Mouse (Mus musculus) limb, embryonic 12.5 days (tissue): Measurements from ENCODE around the gene N4bp2. TPM values are rescaled to one million over a fixed set of nuclear protein-coding genes. Genes with fewer than 3 reads are reported as not detected.

Source experiments
- ATAC-seq: fragments of 200-750 bp; cut with Nextera tagmentation; 2 replicates; pipeline ENCODE4 v1.8.0; 2017; ENCODE audit warnings: low read depth, moderate TSS enrichment; ENCODE audit not compliant: insufficient number of reproducible peaks, insufficient read depth, low FRiP score, low TSS enrichment
- H3K27ac ChIP-seq: fragments of 300-500 bp; sonication (generic); 2 replicates; pipeline ENCODE4 v1.5.1; 2016; ENCODE audit warnings: mild to moderate bottlenecking, moderate library complexity
- H3K27me3 ChIP-seq: fragments of 300-500 bp; sonication (generic); 2 replicates; pipeline ENCODE4 v1.6.1; 2016; ENCODE audit warnings: mild to moderate bottlenecking, moderate library complexity
- H3K36me3 ChIP-seq: fragments of 300-500 bp; sonication (generic); 2 replicates; pipeline ENCODE4 v1.6.1; 2016; ENCODE audit warnings: mild to moderate bottlenecking, moderate library complexity
- H3K4me1 ChIP-seq: fragments of 300-500 bp; sonication (generic); replicated peaks from 2 replicates; pipeline ENCODE4 v1.6.1; 2016
- H3K4me2 ChIP-seq: fragments of 300-500 bp; sonication (generic); 2 replicates; pipeline ENCODE4 v1.6.1; 2016; ENCODE audit warnings: mild to moderate bottlenecking, moderate library complexity
- H3K4me3 ChIP-seq: fragments of 300-500 bp; sonication (generic); replicated peaks from 2 replicates; pipeline ENCODE4 v1.5.1; 2016; ENCODE audit warnings: mild to moderate bottlenecking
- H3K9ac ChIP-seq: fragments of 300-500 bp; sonication (generic); replicated peaks from 2 replicates; pipeline ENCODE4 v1.6.1; 2016; ENCODE audit warnings: mild to moderate bottlenecking, moderate library complexity
- H3K9me3 ChIP-seq: fragments of 300-500 bp; sonication (generic); 2 replicates; pipeline ENCODE4 v1.6.1; 2016; ENCODE audit warnings: mild to moderate bottlenecking, moderate library complexity
- WGBS: fragments of 180-500 bp; shearing (Covaris S2); methylation state at CpG from one replicate; pipeline ENCODE4 v1.1.7; 2016; 5-methylcytosine and 5-hydroxymethylcytosine counted together
- polyA plus RNA-seq: library from polyadenylated mRNA; unstranded; fragments of >200 nt; fragmentation: Nextera tagmentation; extraction: Ambion mirVana; gene quantifications from 2 replicates; pipeline ENCODE4 v1.2.1, GENCODE M21; 2016

The N4bp2 gene
- polyA plus RNA-seq, 1 experiment from 2014 or later, result 46.1 TPM

DNA sequence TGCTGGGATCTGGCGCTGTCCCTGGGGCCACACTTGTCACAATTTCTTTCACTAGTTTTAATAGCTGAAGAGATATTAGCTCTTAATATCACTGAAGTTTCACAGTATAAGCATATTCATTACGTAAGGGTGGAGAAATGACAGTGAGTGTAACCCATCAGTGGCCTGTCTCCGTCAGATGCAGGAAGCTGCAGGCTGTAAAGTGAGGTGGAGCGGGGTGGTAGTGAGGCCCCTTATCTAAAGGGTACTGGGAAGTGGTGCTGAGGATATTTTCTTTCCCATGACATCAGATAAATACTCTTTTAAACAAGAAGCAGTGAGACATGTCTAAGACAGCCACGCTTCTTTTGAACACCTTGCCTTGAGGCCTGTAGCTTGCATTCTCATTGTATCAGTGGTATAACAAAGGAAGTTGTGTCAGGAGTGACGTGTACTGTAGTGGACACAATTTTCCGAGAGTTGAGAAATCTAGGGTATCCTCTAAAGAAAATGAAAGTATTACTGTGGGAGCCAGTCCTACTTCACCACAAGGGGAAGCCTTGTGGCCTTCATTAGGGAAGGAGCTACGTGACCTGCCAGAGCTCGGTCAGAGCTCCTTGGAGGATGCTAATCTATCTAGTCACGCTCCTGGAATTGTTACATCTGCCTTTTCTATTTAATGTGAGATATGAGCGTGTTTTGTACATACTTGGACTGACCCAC lies 68.7 kb downstream of the N4bp2 start:
- WGBS, result 93% methylated on average over 11 of the region's 11 CpGs

DNA sequence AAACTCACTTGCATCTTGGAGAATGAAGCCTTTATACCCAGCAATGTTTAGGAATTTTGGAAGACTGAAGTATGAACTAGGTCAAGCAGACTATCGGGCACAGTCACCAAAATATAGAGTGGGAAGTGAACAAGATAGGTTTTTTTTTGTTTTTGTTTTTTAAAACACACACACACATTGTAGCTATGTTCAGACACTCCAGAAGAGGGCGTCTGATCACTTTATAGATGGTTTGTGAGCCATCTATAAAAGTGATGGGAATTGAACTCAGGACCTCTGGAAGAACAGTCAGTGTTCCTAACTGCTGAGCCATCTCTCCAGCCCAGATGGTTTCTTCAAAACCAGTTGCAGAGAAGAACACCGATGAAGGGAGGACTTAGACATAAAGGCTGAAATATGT lies 69.8 kb downstream of the N4bp2 start:
- H3K27me3 ChIP-seq, result no peaks in the 10 kb centered on the region
- no peak overlapping the region for H3K27ac ChIP-seq
- H3K9me3 ChIP-seq, result no peaks in the 10 kb centered on the region
- no peak for ATAC-seq
- no peaks in the 10 kb centered on the region for H3K4me1 ChIP-seq
- no peak overlapping the region for H3K9ac ChIP-seq
- H3K4me2 ChIP-seq, result no peak overlapping the region
- no peak overlapping the region for H3K4me3 ChIP-seq
- WGBS, result 84% methylated on average over 3 of the region's 3 CpGs
- peaks cover 22% of the 10 kb centered on the region; the same call in 1 of the 2 replicates for H3K36me3 ChIP-seq

More for the DNA sequence above, 68.7 kb downstream of the N4bp2 start:
- Histone ChIP-seq H3K4me2 (no peak overlapping the region), H3K9me3 (no peaks in the 10 kb centered on the region), H3K27ac (no peak overlapping the region), H3K9ac (no peak overlapping the region), H3K27me3 (no peaks in the 10 kb centered on the region), H3K4me1 (no peaks in the 10 kb centered on the region), H3K36me3 (peaks cover 29% of the 10 kb centered on the region), H3K4me3 (no peak overlapping the region)
- ATAC-seq, result no peak

DNA sequence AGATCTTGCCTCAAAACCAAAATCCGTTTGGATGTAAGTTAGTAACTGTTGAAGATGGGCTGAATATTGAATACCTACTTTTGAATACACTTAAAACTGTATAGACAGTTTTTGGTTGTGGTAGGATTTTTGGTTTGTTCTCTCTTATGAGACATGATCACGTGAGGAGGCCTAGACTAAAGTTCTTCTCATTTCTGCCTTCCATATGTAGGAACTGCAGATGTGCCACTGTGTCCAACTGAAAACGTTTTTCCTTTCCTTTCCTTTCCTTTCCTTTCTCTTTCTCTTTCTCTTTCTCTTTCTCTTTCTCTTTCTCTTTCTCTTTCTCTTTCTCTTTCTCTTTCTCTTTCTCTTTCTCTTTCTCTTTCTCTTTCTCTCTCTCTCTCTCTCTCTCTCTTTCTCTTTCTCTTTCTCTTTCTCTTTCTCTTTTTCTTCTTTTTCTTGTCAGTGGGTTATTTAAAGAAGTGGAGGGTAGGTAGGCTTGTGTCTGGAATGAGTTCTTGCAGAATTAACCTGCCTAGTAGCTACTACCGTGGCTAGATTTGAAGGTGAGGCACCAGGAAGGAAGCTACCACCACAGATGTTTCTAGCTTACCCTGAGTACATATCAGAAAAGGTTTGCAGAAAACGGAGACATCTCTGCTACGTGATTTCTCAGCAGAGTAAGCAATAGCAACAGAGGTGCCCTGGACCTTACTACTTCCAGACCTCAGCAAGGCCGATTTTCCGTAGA lies 70.6 kb downstream of the N4bp2 start:
- Histone ChIP-seq H3K4me3 (no peak overlapping the region), H3K27ac (no peak overlapping the region), H3K9me3 (no peaks in the 10 kb centered on the region), H3K36me3 (peaks cover 22% of the 10 kb centered on the region; the same call in 1 of the 2 replicates), H3K4me1 (no peaks in the 10 kb centered on the region), H3K9ac (no peak overlapping the region), H3K4me2 (no peak overlapping the region), H3K27me3 (no peaks in the 10 kb centered on the region)
- ATAC-seq, result no peak
- WGBS, result 87% methylated on average over 8 of the region's 8 CpGs

DNA sequence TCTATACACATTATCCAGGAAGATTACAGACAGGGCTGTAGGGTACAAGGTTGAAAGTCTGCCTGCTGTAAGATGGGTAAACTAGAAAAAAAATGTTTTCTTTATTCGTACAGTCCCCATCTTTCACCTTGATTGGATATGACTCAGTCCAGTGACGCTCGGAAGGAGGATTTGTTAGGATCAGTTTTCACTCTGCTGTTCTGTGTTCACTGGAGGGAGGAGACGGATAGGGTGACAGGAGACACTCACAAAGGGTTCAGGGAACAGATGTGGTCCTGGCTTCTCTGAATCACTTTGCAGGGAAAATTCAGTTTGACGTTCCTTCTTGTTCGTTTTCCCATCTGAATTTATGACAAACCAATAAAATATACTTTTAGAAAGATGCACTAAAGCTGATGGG lies 74.7 kb downstream of the N4bp2 start:
- 66% methylated on average over 6 of the region's 6 CpGs for WGBS
- H3K9me3 ChIP-seq, result no peaks in the 10 kb centered on the region
- no peak overlapping the region for H3K9ac ChIP-seq
- ATAC-seq, result no peak
- no peaks in the 10 kb centered on the region; the same call in 1 of the 2 replicates for H3K4me1 ChIP-seq
- no peak overlapping the region for H3K4me2 ChIP-seq
- no peak overlapping the region for H3K4me3 ChIP-seq
- peaks cover 5% of the 10 kb centered on the region; the same call in 1 of the 2 replicates for H3K36me3 ChIP-seq
- no peak overlapping the region for H3K27ac ChIP-seq
- H3K27me3 ChIP-seq, result no peaks in the 10 kb centered on the region

DNA sequence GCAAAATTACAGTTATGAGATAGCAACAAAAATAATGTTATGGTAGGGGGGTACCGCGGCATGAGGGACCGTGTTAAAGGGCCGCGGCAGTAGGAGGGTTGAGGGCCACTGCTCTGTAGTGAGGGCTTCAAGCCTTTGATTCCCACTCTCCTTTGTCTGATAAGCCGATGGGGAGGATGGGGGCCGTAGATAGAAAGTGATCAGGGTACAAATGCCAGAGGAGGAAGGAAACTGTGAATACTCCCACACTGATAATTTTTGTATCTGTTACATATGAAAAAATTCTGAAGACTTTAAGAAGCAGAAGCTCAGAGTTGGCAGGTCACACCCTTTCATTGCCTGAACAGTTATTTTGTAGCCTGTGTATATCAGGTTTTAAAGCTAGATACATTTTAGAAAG lies 79.6 kb downstream of the N4bp2 start:
- no peak overlapping the region for H3K9ac ChIP-seq
- no peaks in the 10 kb centered on the region for H3K36me3 ChIP-seq
- no peaks in the 10 kb centered on the region; the same call in 1 of the 2 replicates for H3K4me1 ChIP-seq
- ATAC-seq, result no peak
- H3K4me3 ChIP-seq, result no peak overlapping the region
- no peak overlapping the region for H3K4me2 ChIP-seq
- no peaks in the 10 kb centered on the region for H3K27me3 ChIP-seq
- no peaks in the 10 kb centered on the region for H3K9me3 ChIP-seq
- H3K27ac ChIP-seq, result no peak overlapping the region
- WGBS, result 94% methylated on average over 7 of the region's 7 CpGs

DNA sequence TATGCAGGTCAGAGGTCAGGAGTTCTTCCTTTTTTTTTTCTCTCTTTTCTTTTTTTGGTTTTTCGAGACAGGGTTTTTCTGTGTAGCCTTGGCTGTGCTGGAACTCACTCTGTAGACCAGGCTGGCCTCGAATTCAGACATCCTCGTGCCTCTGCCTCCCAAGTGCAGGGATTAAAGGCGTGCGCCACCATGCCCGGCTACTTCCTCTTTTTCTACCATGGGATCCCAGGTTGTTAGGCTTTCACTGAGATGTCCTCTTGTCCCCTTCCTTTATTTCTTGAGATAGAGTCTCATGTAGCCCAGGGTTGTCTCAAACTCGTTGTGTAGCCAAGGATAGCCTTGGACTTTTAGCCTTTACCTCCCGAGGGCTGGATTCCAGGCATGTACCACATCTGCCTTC lies 83.2 kb downstream of the N4bp2 start:
- ATAC-seq, result no peak
- Histone ChIP-seq H3K27ac (no peak overlapping the region; the same call in 1 of the 2 replicates), H3K4me2 (no peak overlapping the region), H3K27me3 (no peaks in the 10 kb centered on the region), H3K36me3 (no peaks in the 10 kb centered on the region), H3K9ac (no peak overlapping the region), H3K4me1 (no peaks in the 10 kb centered on the region; the same call in 1 of the 2 replicates), H3K9me3 (no peaks in the 10 kb centered on the region), H3K4me3 (no peak overlapping the region)
- WGBS, result 86% methylated on average over 8 of the region's 8 CpGs

DNA sequence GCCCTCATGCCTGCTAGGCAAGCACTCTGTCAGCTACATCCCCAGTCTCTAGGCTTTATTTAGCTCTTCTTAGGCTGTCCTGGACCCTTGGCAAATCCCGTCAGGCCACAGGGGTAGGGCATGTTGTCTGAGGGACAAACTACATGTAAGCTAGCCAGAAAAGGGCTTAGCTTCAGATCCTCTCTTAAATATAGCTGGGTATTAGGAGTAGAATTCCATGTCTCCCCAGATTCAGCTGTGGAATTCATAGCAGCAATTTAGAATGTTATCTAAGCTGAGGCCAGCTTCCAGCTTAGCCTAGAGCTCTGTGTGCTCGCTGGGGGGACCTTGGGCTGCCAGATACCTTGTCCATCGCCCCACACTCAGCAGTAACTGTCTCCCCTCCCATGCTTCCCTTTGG lies 83.6 kb downstream of the N4bp2 start:
- Histone ChIP-seq H3K36me3 (no peaks in the 10 kb centered on the region), H3K4me1 (no peaks in the 10 kb centered on the region), H3K4me2 (no peak overlapping the region), H3K4me3 (no peak overlapping the region), H3K27me3 (no peaks in the 10 kb centered on the region), H3K9me3 (no peaks in the 10 kb centered on the region), H3K9ac (no peak overlapping the region), H3K27ac (no peak overlapping the region; the same call in 1 of the 2 replicates)
- no peak for ATAC-seq
- 81% methylated on average over 3 of the region's 3 CpGs for WGBS

DNA sequence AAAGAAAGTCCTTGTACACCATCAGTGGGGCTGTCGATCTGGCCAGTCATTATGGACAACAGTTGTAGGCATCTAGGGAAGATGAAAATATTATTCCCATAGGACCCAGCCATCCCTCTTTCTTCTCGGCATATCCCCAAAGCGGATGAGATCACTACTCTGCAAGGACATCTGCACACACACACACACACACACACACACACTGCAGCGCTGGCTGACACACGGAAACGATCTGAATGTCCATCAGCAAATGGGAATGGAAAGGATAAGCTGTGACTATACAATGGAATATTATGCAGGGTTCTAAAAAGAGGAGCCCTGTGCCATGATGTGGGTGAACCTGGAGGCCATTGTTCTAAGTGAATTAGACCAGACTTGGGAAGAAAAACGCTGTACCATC lies 84.3 kb downstream of the N4bp2 start:
- H3K36me3 ChIP-seq, result no peaks in the 10 kb centered on the region
- no peak overlapping the region for H3K27ac ChIP-seq
- no peak for ATAC-seq
- WGBS, result 90% methylated on average over 7 of the region's 7 CpGs
- H3K4me1 ChIP-seq, result no peaks in the 10 kb centered on the region
- H3K9me3 ChIP-seq, result no peaks in the 10 kb centered on the region
- H3K4me2 ChIP-seq, result no peak overlapping the region
- H3K4me3 ChIP-seq, result no peak overlapping the region
- H3K9ac ChIP-seq, result no peak overlapping the region
- no peaks in the 10 kb centered on the region for H3K27me3 ChIP-seq

DNA sequence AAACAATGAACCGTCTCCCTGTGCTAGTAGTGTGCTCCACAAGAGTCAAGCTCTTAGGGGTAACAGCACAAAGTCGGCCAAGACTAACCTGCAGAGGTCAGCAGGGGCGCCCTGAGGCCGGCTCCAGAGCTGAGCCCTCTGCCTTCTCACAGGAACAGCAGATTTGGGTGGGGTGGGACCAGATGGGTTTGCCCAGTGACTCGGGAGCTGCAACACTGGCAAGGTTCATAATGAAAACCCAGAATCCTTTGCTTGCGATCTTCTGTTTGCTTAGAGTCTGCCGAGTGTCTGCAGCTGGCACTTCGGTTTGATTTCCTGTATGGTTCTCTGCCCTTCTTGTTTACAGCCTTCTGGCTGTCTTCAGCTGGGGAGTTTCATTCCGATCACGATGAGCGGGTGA lies 87.4 kb downstream of the N4bp2 start:
- no peaks in the 10 kb centered on the region for H3K9me3 ChIP-seq
- WGBS, result 59% methylated on average over 11 of the region's 11 CpGs
- no peak overlapping the region for H3K4me2 ChIP-seq
- no peaks in the 10 kb centered on the region for H3K36me3 ChIP-seq
- H3K9ac ChIP-seq, result no peak overlapping the region
- H3K27ac ChIP-seq, result no peak overlapping the region
- no peaks in the 10 kb centered on the region; the same call in 1 of the 2 replicates for H3K4me1 ChIP-seq
- no peak for ATAC-seq
- no peaks in the 10 kb centered on the region for H3K27me3 ChIP-seq
- no peak overlapping the region for H3K4me3 ChIP-seq

DNA sequence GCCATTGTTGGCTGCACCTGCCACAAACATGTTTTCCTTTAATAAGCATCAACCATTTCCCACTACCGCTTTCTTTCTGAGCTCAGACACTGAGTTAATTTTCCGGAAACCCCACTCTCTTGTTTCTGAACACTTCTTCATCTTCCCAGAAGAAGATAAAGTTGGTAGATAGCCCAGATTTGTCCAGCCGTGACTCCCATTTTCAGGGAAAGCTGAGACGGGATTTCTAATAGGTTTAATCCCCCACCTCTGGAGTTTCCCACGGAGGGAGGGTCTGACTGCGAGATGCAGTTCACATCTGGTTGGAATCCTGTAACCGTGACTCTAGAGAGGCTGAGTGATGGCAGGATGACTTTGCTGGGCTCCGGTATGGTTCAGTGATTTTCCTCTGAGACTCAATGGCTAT lies 91.5 kb downstream of the N4bp2 start:
- no peak overlapping the region for H3K27ac ChIP-seq
- H3K4me2 ChIP-seq, result no peak overlapping the region
- WGBS, result 49% methylated on average over 8 of the region's 8 CpGs
- H3K4me1 ChIP-seq, result peaks cover 7% of the 10 kb centered on the region; the same call in 1 of the 2 replicates
- no peaks in the 10 kb centered on the region for H3K9me3 ChIP-seq
- no peak overlapping the region for H3K4me3 ChIP-seq
- no peak for ATAC-seq
- no peak overlapping the region for H3K9ac ChIP-seq
- H3K27me3 ChIP-seq, result no peaks in the 10 kb centered on the region
- H3K36me3 ChIP-seq, result no peaks in the 10 kb centered on the region

DNA sequence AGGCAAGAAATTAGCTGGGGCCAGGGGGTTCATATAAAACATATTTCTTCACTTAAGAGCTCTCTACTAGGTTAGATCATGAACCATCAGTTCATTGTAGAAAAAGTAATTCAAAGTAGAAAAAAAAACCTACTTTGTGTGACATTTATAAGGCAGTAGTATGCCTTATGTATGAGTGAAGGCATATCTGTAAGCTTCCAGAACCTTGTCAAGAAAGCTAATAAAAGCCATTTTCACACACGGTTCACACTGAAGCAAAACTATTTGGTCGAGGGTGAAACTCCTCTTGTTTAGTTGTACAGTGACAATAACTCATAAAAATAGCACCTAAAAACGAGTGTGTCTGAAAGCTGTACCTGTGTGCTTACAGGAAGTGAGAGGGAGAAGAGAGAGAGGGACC lies 92.2 kb downstream of the N4bp2 start:
- 51% methylated on average over 3 of the region's 3 CpGs for WGBS
- no peaks in the 10 kb centered on the region for H3K36me3 ChIP-seq
- H3K4me3 ChIP-seq, result no peak overlapping the region
- H3K4me2 ChIP-seq, result no peak overlapping the region
- H3K27me3 ChIP-seq, result no peaks in the 10 kb centered on the region
- H3K9me3 ChIP-seq, result no peaks in the 10 kb centered on the region
- no peak overlapping the region for H3K27ac ChIP-seq
- ATAC-seq, result no peak
- no peak overlapping the region for H3K9ac ChIP-seq
- H3K4me1 ChIP-seq, result peaks cover 7% of the 10 kb centered on the region; the same call in 1 of the 2 replicates
